Mouse (Mus musculus): ENCODE measurements around the gene Apoc1. TPM values are rescaled to one million over a fixed set of nuclear protein-coding genes. Genes with fewer than 3 reads are reported as not detected.

Gene Apoc1
- 1,000 to 10,000 TPM in 1 of 2 experiments, 100 to 1,000 TPM in 1; 910 to 1,570 TPM for total RNA-seq (2021)
- long read RNA-seq, experiment 1, transcript Apoc1-202 (3 exons, 532 nt) = minor isoform, 42 of 904 reads
- long read RNA-seq, experiment 1, transcript Apoc1-201 (4 exons, 432 nt) = major isoform, 758 of 904 reads
- long read RNA-seq, experiment 1, partial matches to known transcripts = 83 of 904 reads
- long read RNA-seq, experiment 1, other reads (novel, unspliced or antisense) = 19 of 904 reads
- long read RNA-seq, experiment 2, transcript Apoc1-201 (4 exons, 432 nt) = major isoform, 217 of 243 reads
- long read RNA-seq, experiment 2, transcript Apoc1-202 (3 exons, 532 nt) = minor isoform, 11 of 243 reads
- long read RNA-seq, experiment 2, partial matches to known transcripts = 9 of 243 reads
- long read RNA-seq, experiment 2, other reads (novel, unspliced or antisense) = 6 of 243 reads

- peak; percentile 77 for DNase-seq
These were observed at the start of gene Apoc1 for GRCm38 (mm10) chr7:19691873-19692865. Gene Apoc1, minus strand, starts transcription at chr7:19692660.

DNA sequence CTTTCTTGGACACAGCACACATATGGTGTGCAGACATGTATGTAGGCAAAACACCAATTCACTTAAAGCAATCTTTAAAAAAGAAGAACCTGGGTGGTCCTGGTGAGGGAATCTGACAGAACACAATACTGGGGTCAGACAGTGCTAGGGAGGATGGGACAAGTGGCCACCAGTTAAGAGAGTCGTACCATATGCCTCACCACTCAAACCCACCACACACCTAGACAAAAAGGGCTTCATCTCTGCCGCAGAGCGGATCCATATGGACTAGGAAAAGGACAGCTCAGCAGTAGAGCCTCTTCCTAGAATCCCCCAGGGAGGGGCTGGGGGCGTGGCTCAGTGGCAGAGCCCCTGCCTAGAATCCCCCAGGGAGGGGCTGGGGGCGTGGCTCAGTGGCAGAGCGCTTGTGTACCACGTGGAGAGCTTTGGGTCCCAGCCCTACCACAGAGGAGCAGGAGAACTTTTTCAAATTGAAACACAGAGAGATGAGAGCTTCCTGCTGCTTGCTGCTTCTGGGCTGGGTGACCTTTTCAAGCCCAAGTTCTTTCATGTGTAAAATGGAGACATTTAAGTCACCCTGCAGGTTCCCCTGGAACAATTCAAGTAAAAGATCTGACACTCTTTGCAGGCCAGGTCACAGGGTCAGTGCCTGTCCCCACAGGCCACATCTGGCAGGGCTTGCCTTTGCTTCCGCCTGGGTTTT, 49.0 kb upstream of the Apoc1 start:
- DNase-seq = peak; percentile 62

DNA sequence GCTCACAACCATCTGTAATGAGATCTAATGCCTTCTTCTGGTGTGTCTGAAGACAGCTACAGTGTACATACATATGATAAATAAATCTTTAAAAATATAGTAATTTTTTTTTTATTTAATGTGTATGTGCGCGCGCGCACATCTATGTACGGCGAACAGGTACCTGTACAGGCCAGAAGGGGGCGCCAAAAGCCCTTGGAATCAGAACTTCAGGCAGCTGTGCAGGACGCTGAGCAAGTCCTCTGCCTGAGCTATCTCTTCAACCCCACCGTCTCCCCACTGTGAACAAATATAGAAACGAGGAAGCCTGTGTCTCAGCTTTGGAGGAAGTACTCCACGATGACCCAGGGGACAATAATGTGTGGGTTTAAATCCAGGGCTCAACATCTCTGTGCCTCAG, 47.8 kb upstream of the Apoc1 start:
- peak; percentile 51 for DNase-seq

GRCm38 (mm10) chr7:19738771-19739170, 46.3 kb upstream of the Apoc1 start:
- no peak for DNase-seq

- no peak for DNase-seq
These were observed 44.1 kb upstream of the Apoc1 start for GRCm38 (mm10) chr7:19736389-19737057.

GRCm38 (mm10) chr7:19734178-19734666, 41.8 kb upstream of the Apoc1 start:
- DNase-seq = no peak

DNA sequence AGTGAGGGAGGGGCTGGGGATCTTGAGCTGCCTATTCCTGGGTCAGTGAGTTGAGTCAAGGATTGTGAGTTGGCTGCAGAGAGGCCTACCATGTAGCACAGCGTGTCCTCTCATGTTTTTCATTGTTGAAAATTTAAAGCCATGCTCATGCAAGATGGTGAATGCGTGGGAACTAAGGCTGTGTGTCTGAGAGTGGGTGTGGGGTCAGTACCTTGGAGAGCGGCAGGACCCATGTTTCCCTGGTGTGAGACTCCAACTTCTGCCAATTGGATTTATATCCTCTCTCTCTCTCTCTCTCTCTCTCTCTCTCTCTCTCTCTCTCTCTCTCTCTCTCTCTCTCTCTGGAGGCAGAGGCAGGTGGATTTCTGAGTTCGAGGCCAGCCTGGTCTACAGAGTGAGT, 34.1 kb upstream of the Apoc1 start:
- no peak for DNase-seq

DNA sequence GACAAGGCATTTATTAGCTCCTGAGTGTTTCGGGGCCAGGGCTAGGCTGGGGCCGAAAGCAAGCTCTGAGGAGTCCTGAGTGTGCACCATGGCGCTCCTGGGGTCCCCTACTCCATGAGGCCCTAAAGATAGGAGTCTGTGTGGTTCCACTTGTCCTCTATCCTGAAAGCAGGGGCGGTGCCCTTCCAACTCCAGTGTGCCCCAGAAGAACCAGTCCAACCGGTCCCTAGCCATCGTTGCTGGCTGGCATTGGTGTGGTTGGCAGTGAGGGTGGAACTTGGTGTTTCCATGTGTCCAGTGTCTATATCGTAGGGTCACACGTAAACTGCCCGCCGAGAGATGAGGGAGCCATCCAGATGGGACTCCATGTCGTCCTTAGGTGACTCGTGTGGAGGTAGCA, 31.7 kb upstream of the Apoc1 start:
- no peak for DNase-seq

DNA sequence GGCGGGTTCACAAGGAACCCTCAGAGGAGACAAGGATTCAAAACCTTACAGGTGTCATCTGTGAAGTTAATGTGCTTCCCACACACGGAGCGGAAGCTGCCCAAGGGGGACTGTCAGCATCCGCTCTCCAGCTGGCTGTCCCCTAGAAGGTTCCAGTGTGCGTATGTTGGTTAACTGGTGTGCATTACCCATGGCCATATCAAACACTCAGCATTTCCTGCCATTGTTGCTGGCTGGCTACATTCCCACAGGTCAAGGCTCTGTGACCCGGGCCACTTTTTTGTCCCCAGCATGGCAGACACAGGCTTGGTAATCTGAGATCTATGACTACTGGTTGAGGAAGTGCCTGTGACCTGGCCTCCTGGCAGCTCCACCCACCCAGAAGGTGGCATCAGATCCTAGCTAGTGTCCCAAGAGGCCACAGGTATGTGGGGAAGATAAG, 30.3 kb upstream of the Apoc1 start:
- peak; percentile 70 for DNase-seq

DNA sequence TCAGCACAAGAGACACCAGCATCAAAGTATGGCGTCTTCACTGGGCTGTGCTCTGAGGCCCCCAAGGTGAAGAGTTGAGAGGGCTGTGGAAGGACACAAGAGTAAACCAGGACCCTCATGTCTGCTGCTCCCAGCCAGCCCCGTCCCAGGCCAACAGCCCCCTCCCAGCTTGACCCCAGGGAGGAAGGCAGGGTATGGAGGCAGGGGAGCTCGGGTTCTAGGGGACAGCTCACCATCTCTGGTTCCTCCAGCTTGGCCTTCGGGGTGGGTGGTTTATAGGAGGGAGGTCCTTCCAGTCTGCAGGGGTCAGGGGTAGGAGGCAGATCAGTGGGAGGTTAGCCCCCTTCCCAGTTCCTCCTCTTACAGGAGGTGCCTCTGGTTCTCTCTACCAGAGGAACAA, 26.7 kb upstream of the Apoc1 start:
- no peak for DNase-seq

DNA sequence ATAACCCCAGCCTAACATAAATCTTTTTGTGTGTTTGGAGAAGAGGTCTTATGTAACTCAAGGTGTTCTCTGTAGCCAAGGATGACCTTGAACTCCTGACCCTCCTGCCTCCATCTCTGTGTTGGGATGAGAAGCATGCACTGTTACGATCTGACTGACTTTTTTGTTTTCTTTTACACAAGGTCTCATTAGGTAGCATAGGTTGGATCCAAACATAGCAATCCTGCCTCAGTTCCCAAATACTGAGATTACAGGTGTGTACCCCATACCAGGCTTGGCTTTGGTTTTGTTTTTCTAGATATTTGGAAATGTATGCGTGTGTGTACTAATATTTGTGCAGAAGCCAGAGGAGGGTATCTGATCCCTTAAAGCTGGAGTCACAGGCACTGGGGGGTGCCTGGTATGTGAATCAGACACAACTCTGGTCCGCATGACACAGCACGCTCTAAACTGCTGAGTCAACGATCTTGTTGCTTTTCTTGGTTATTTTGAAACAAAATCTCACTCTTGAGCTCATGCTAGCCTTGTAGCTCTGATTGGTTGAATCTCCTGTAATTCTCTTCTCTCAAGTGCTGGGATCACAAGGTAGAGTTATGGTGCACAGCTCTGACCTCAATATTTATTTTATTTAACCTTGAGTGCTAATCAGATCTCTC, 26.0 kb upstream of the Apoc1 start:
- DNase-seq = no peak

GRCm38 (mm10) chr7:19717346-19717745, 24.9 kb upstream of the Apoc1 start:
- no peak for DNase-seq

DNA sequence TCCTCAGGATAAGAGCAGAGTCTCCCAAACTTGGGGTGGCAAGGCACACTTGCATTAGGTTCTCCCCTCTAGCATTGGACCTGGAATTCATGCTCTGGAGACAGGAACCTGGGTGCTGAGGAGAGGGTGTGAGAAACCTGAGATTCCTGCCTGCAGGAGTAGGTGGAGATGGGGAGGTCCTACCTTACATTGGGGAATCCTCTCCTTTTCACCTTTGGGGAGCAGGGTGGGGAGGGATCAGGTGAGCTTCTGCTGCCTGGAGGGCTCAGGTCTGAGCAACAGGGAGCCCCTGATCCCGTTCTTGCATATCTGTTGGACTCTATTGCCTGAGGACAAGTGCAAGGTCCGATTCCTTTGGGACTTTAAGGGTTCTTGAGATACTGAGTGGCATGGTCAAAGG, 24.4 kb upstream of the Apoc1 start:
- DNase-seq = no peak

DNA sequence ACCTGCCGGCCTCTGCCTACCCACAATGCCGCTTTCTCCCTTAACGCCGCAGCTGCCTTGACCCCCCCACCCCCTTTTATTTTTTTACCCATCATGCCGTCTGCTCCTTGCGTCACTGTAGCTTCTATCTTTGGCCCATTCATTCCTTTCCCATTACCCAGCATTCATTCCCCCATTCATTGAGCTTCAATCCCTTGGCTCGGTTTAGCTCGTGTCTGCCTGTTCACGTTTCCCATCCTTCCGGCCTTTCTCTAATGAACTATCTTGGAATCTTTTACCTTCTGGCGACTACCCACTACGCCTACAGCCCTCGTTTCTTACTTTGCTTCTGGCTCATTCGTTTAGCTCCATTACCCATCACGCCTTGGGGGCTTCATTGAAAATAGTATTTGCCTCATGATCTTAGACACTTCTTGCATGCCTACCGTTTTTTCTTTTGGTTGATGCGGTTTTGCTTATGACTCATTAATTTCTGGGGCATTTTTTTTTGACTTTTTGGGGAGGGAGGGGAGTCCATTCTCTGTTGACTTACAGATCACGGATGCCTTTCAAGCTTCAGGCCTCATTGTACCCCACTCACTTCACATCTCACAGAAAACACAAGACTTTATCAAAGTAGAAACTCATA, 23.7 kb upstream of the Apoc1 start:
- DNase-seq = no peak

DNA sequence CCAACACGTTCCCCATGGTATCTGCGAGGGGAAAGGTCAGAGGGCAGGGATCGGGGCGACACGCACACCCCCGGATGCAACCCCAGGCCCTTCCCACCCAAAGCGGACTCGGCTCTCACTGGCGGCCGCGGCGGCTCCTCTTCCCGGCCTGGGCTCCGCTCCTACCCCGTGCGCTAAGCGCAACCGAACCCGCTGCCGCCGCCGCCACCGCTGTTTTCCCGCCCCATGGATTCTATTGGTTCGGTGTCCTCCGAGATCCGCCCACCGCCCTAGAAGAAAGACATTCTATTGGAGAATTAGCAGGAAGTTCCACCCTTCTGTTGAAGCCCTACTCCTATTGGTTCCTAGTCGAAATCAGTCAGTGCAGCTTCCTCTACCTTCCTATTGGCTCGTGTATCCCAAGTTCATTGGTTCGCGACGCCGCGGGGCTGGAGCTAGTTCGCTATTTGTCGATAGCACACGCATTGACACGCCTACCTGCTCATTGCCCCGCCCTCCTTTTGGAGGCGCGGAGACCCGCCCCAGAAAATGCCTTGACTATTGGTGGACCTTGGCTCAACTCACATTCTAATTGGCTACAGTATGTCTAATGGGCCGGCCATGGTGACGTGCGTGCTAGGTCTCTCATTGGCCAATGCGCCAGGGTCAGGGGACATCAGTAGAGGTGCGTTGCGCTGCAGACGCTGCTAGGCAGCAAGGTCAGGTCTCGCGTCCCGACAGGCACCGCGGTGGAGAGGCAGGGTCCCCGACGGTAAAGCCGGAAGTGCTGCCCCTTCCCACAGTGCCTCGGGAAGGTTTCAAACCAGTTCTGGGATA, 23.0 kb upstream of the Apoc1 start, which contains the start of gene Tomm40:
Gene Tomm40 (minus strand): TSS at position 200 of the 816 bp plus-strand sequence.
- DNase-seq = peak; percentile 97

DNA sequence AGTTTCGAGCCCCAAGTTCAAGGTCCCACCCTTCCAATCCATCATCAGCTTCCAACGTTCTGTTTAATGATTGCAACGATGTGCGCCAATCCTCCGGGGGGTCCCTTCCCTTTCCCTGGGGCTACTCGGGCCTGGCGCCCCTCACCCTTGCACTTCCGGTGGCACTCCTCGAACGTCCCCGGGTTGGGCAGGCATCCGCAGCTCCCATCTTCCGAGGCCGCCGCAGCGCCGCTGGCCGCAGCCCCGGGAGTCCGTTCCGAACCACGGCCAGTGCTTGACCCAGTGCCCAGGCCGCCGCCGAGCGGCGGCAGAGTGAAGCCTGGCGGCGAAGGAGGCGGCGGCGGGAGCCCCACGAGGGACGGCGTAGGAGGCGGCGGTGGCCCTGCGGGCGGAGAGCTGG, 22.4 kb upstream of the Apoc1 start:
- DNase-seq = no peak

DNA sequence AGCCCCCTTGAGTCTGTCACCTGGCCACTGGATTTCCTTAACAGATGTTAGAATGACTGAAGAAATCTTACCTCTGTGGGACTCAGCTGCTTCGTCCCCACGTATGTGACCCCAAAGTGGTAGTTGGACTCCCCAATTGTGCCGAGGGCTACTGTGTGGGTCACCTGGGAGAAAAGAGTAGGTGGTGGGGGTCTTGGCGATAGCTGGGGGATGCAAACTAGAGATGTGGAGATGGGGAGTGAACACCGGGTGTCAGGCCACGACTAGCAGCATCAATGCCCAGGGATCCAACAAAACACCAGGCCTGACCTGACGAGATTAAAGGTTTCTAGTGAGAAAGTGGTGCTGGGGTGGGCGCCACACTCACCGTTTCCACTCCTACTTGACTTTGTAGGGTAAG, 21.1 kb upstream of the Apoc1 start:
- DNase-seq = no peak

DNA sequence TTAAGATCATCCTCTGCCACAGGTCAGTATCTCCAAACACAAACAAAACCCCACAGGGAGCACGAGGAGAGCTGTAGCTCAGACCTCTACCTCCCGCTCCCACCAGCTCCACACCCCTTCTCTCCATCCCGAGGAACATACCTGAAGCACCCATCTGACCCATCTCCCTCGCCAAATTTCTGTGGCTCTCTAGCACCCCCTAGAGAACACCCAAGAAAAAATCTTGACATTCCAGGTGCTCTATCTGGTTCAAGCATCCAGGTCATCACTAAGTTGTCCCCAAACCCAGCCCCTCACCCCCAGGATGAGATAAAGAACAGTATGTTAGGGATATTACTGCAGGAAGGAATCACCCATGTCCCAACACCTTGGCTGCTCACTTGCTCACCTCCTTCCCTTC, 20.7 kb upstream of the Apoc1 start:
- peak; percentile 37 for DNase-seq

DNA sequence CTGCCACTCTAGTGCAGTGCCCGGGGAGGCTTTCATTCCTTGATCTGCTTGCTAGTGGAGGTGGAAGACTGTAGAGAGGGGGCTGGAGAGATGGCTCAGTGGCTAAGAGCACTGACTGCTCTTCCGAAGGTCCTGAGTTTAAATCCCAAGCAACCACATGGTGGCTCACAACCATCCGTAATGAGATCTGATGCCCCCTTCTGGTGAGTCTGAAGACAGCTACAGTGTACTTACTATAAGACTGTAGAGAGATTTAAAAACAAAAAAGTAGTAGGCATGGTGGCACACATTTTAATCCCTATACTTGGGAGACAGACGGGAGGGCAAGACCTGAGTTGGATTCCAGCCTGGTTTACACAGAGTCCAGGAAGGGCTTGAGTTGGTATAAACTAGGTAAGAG, 20.0 kb upstream of the Apoc1 start:
- no peak for DNase-seq

- DNase-seq = no peak
These were observed 18.2 kb upstream of the Apoc1 start for GRCm38 (mm10) chr7:19710650-19711049.

Measured in adrenal gland, postnatal 10 days (tissue).